Mouse (Mus musculus) cortical plate, adult 2 months (tissue): ENCODE results near the gene Zfp385a. TPM values are rescaled to one million over a fixed set of nuclear protein-coding genes. Genes with fewer than 3 reads are reported as not detected.

Source experiments
- H3K27ac ChIP-seq: fragments of 200-500 bp; 2 replicates; pipeline ENCODE4 v1.5.1; 2012; ENCODE audit warnings: low read length, control low read depth, inconsistent platforms; ENCODE audit not compliant: insufficient read depth
- H3K4me1 ChIP-seq: fragments of 200-500 bp; 2 replicates; pipeline ENCODE4 v1.6.1; 2011; ENCODE audit warnings: low read length; ENCODE audit not compliant: control insufficient read depth, insufficient read depth
- H3K4me3 ChIP-seq: fragments of 200-500 bp; 2 replicates; pipeline ENCODE4 v1.5.1; 2011; ENCODE audit warnings: mild to moderate bottlenecking, low read length, control low read depth; ENCODE audit not compliant: insufficient read depth
- CTCF ChIP-seq: fragments of 200-500 bp; IDR thresholded peaks from 2 replicates; pipeline ENCODE4 v1.5.1; 2011; ENCODE audit warnings: mild to moderate bottlenecking, control low read depth, low read length; ENCODE audit not compliant: insufficient read depth; ENCODE audit errors: extremely low read depth
- POLR2A ChIP-seq: fragments of 200-500 bp; IDR thresholded peaks from 2 replicates; pipeline ENCODE4 v1.6.1; 2011; ENCODE audit warnings: mild to moderate bottlenecking, low read length, control low read depth; ENCODE audit not compliant: insufficient read depth; ENCODE audit errors: extremely low read depth
- polyA plus RNA-seq: library from polyadenylated mRNA; depleted of rRNA; stranded (reverse); fragments of >200 nt; gene quantifications from 2 replicates; pipeline ENCODE4 v1.2.3, GENCODE M21; 2012; rRNA removed

Zfp385a gene
- polyA plus RNA-seq, 1 experiment: 45.2 TPM

DNA sequence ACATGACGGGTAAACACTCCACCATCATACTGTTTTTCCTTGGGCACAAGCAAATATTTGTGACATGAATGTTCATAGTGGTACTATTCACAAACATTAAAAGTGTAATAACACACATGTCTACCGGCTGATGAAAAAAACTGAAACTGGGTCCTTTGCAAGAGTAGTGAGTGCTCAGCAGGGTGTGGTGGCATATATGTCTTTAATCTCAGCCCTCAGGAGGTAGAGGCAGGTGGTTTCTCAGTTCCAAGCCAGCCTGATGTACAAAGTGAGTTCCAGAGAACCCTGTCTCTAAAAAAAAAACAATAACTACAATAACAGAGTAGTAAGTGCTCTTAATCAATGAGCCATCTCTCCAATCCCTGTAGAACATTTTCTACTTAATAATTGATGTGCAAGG lies 75.1 kb downstream of the Zfp385a start:
- Histone ChIP-seq H3K27ac (no peak overlapping the region), H3K4me1 (no peaks in the 10 kb centered on the region), H3K4me3 (no peak overlapping the region)
- TF ChIP-seq POLR2A: no peak
- TF ChIP-seq CTCF: no peak

Other genes starting within 250 kb of the Zfp385a start
- gene Smug1, start 173.0 kb downstream of the Zfp385a start, polyA plus RNA-seq: 19.5 and 19.9 TPM in 2 replicates
- gene Cbx5, start 100.3 kb downstream of the Zfp385a start, polyA plus RNA-seq: 72.1 and 74.4 TPM in 2 replicates
- 276 and 310 TPM in 2 replicates for gene Hnrnpa1, start 99.7 kb downstream of the Zfp385a start, polyA plus RNA-seq
- gene Nfe2, start 81.7 kb downstream of the Zfp385a start, polyA plus RNA-seq: 0.11 and 0.21 TPM in 2 replicates
- gene Copz1, start 67.4 kb downstream of the Zfp385a start, polyA plus RNA-seq: 140 and 148 TPM in 2 replicates
- 0.98 and 1.2 TPM in 2 replicates for gene Gpr84, start 29.5 kb downstream of the Zfp385a start, polyA plus RNA-seq
- 2.4 and 3.8 TPM in 2 replicates for gene Itga5, start 26.7 kb upstream of the Zfp385a start, polyA plus RNA-seq
- gene Gtsf1, start 90.4 kb upstream of the Zfp385a start, polyA plus RNA-seq: 0.23 TPM in 1 of 2 replicates, not detected in the other
- not detected in 2 replicates for gene Gtsf2, start 108.4 kb upstream of the Zfp385a start, polyA plus RNA-seq
- gene Nckap1l, start 113.7 kb upstream of the Zfp385a start, polyA plus RNA-seq: 7.1 and 7.7 TPM in 2 replicates
- 129 and 208 TPM in 2 replicates for gene Pde1b, start 162.9 kb upstream of the Zfp385a start, polyA plus RNA-seq
- 171 and 174 TPM in 2 replicates for gene Ppp1r1a, start 197.9 kb upstream of the Zfp385a start, polyA plus RNA-seq
- gene Glycam1, start 225.0 kb upstream of the Zfp385a start, polyA plus RNA-seq: 0.40 and 0.44 TPM in 2 replicates